Mouse (Mus musculus) gastrocnemius, adult 2 months (tissue): ENCODE measurements around the gene Olfr1493-ps1. TPM values are rescaled to one million over a fixed set of nuclear protein-coding genes. Genes with fewer than 3 reads are reported as not detected.

Experiments used
- DNase-seq: peaks from one replicate; pipeline ENCODE4 v3.0.0; 2022
- H3K27ac ChIP-seq: fragments of 200-600 bp; 2 replicates; pipeline ENCODE4 v1.8.1; 2022; ENCODE audit warnings: mild to moderate bottlenecking
- H3K4me3 ChIP-seq: fragments of 200-600 bp; 2 replicates; pipeline ENCODE4 v1.8.1; 2022; ENCODE audit warnings: mild to moderate bottlenecking, moderate library complexity
- CTCF ChIP-seq: fragments of 200-600 bp; IDR thresholded peaks from 2 replicates; pipeline ENCODE4 v1.8.1; 2022; ENCODE audit warnings: antibody characterized with exemption, mild to moderate bottlenecking, moderate library complexity
- intact Hi-C: fragments of 180-260 bp; cut with DNase I; formaldehyde crosslinking; loops from one replicate; pipeline ENCODE4 v1.15.1; 2025
- long read RNA-seq, 2 experiments: library from polyadenylated mRNA; stranded (forward); transcript quantifications; one replicate each; pipeline ENCODE4 v2.0.0; 2021
- total RNA-seq, 2 experiments: library from RNA; stranded (reverse); gene quantifications; 2 replicates each; pipeline ENCODE4 v1.2.3; 2021

Olfr1493-ps1 gene
- total RNA-seq, result not detected
- long read RNA-seq, experiment 1, result 0 reads
- long read RNA-seq, experiment 2, result 0 reads

GRCm38 (mm10) chr19:13722978-13723377, at the start of gene Olfr1493-ps1:
Gene Olfr1493-ps1, plus strand, starts transcription at chr19:13723278.
- Histone ChIP-seq H3K4me3 (no peak within 1 kb of the TSS), H3K27ac (no peak within 1 kb of the TSS)
- intact Hi-C loops, result no loop called here
- TF ChIP-seq CTCF, result no peak
- DNase-seq, result no peak

- no peak for TF ChIP-seq CTCF
- no peak within 1 kb of the TSS for H3K27ac ChIP-seq
- intact Hi-C loops, result no loop called here
- no peak within 1 kb of the TSS for H3K4me3 ChIP-seq
- no peak for DNase-seq
Observed at GRCm38 (mm10) chr19:13696968-13697367, 26.1 kb upstream of the Olfr1493-ps1 start, which contains the start of gene Olfr1491. Gene Olfr1491, plus strand, starts transcription at chr19:13697268.

GRCm38 (mm10) chr19:13739428-13739827, 16.4 kb downstream of the Olfr1493-ps1 start, which contains the start of gene Olfr1494:
Gene Olfr1494, plus strand, starts transcription at chr19:13739728.
- intact Hi-C loops, result no loop called here
- Histone ChIP-seq H3K27ac (no peak within 1 kb of the TSS), H3K4me3 (no peak within 1 kb of the TSS)
- no peak for DNase-seq
- no peak for TF ChIP-seq CTCF

- DNase-seq, result no peak
- intact Hi-C loops, result no loop called here
- no peak overlapping the region for H3K27ac ChIP-seq
- H3K4me3 ChIP-seq, result no peak overlapping the region
- TF ChIP-seq CTCF, result no peak
Observed at GRCm38 (mm10) chr19:13749366-13749765, 26.3 kb downstream of the Olfr1493-ps1 start.

GRCm38 (mm10) chr19:13764306-13764705, 41.2 kb downstream of the Olfr1493-ps1 start, which contains the start of gene Olfr1495:
Gene Olfr1495, plus strand, starts transcription at chr19:13764606.
- no peak for TF ChIP-seq CTCF
- intact Hi-C loops, result no loop called here
- no peak for DNase-seq
- Histone ChIP-seq H3K27ac (no peak within 1 kb of the TSS), H3K4me3 (no peak within 1 kb of the TSS)

- no peak for TF ChIP-seq CTCF
- Histone ChIP-seq H3K4me3 (no peak overlapping the region), H3K27ac (no peak overlapping the region)
- intact Hi-C loops, result no loop called here
- no peak for DNase-seq
Observed at GRCm38 (mm10) chr19:13768565-13769276, 45.6 kb downstream of the Olfr1493-ps1 start.

- H3K4me3 ChIP-seq, result no peak within 1 kb of the TSS
- DNase-seq, result no peak
- intact Hi-C loops, result no loop called here
- no peak within 1 kb of the TSS for H3K27ac ChIP-seq
- TF ChIP-seq CTCF, result no peak
Observed at GRCm38 (mm10) chr19:13777578-13777977, 54.5 kb downstream of the Olfr1493-ps1 start, which contains the start of gene Olfr1496. Gene Olfr1496, plus strand, starts transcription at chr19:13777878.

Other genes starting within 250 kb of the Olfr1493-ps1 start
- not detected for gene Olfr1475, start 243.1 kb upstream of the Olfr1493-ps1 start, total RNA-seq
- not detected for gene Olfr1477, start 222.7 kb upstream of the Olfr1493-ps1 start, total RNA-seq
- gene Olfr1480, start 195.4 kb upstream of the Olfr1493-ps1 start, total RNA-seq, result not detected
- gene Olfr1484, start 139.8 kb upstream of the Olfr1493-ps1 start, total RNA-seq, result not detected
- gene Olfr1487, start 105.9 kb upstream of the Olfr1493-ps1 start, total RNA-seq, result not detected
- not detected for gene Olfr1489, start 91.7 kb upstream of the Olfr1493-ps1 start, total RNA-seq
- gene Olfr1490, start 72.2 kb upstream of the Olfr1493-ps1 start, total RNA-seq, result not detected
- not detected for gene Olfr1491, start 26.0 kb upstream of the Olfr1493-ps1 start, total RNA-seq
- not detected for gene Olfr1494, start 16.4 kb downstream of the Olfr1493-ps1 start, total RNA-seq
- gene Olfr1495, start 41.3 kb downstream of the Olfr1493-ps1 start, total RNA-seq, result not detected
- not detected for gene Olfr1496, start 54.6 kb downstream of the Olfr1493-ps1 start, total RNA-seq
- gene Olfr1497, start 74.9 kb downstream of the Olfr1493-ps1 start, total RNA-seq, result not detected
- gene Olfr1499, start 96.2 kb downstream of the Olfr1493-ps1 start, total RNA-seq, result not detected
- not detected for gene Olfr1500, start 107.2 kb downstream of the Olfr1493-ps1 start, total RNA-seq
- gene Olfr1501, start 127.4 kb downstream of the Olfr1493-ps1 start, total RNA-seq, result not detected
- gene Olfr1502, start 138.5 kb downstream of the Olfr1493-ps1 start, total RNA-seq, result not detected
- not detected for gene Olfr1504, start 174.7 kb downstream of the Olfr1493-ps1 start, total RNA-seq
- gene Olfr1505, start 190.3 kb downstream of the Olfr1493-ps1 start, total RNA-seq, result not detected